Mouse (Mus musculus) gastrocnemius, adult 8-10 months (tissue): ENCODE measurements around the gene Akt1. TPM values are rescaled to one million over a fixed set of nuclear protein-coding genes. Genes with fewer than 3 reads are reported as not detected.

Experiments
- DNase-seq, 2 experiments: peaks; one replicate each; pipeline ENCODE4 v3.0.0; 2022; ENCODE audit warnings: low spot score in 2 of 2
- total RNA-seq, 4 experiments: library from RNA; stranded (reverse); gene quantifications; 2 replicates each; pipeline ENCODE4 v1.2.4; 2022

The Akt1 gene
- total RNA-seq, 4 experiments from 2014 or later = 41.6 to 42.5 (median 42.0) TPM

DNA sequence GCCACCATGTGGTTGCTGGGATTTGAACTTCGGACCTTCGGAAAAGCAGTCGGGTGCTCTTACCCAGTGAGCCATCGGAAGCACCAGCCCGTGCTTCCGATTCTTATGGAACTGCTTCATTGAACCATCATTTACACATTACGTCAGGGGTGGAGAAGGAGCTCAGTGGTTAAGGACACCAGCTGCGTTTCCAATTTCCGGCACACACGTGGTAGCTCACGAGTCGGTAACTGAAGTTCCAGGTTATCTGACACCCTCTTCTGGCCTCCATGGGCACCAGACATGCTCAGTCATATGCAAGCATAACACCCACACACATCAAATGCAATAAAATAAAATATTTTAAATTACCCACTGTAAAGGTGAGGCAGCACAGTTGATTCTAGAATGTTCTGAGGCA, 44.7 kb downstream of the Akt1 start:
- DNase-seq = peak; percentile 38 to 64

DNA sequence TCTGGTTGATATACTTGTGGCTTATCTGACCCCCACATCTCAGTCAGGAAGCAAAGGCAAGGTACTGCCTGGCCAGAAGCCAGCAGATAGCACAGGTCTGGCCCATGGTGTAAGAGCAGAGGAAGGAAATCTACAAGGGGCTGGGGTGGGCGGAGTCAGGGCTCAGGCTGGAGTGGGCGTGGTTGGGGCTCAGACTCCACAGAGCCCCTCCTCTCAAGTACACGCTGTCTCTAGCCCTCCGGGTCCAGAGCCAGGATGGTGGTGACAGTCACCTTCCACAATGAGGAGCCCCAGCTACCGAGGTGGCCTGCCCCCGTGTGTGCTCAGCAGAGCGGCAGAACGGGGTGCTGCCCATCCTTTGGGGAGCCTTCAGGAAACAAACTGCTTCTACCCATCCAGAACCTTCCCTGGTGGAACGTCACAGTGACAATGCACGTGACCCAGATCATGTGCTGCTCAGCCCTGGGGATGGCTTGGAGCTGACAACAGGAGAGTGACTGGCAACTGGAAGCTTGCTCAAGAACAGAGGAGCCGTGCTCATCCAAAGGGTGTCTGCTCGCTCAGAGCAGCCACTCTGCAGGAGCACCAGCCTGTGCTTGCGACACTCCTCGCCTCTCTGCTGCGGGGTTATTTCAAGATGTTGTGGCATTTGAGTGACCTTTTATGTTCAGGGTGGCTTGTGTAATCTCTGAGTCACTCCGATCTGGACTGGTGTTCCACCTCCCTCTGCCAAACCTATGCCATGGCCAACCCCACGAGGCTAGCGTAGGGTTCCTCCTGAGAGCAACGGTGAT, 45.6 kb downstream of the Akt1 start:
- DNase-seq = peak; percentile 77 to 85

DNA sequence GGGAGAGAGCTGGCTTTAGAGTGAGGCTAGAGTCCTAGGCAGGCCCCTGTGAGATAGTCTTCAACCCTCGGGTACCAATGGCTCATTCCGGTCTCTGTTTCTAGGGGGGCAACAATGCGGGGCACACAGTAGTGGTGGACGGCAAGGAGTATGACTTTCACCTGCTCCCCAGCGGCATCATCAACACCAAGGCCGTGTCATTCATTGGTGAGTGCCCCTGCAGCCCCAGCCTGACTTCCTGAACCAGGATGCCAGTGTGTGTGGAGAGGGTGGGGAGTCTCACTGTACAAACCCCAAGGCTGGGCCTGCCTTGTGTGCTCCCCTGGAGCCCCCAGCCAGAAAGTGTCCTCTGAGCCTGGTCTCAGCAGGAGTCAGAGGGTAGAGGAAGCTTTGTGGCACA, 46.5 kb downstream of the Akt1 start:
- no peak for DNase-seq

DNA sequence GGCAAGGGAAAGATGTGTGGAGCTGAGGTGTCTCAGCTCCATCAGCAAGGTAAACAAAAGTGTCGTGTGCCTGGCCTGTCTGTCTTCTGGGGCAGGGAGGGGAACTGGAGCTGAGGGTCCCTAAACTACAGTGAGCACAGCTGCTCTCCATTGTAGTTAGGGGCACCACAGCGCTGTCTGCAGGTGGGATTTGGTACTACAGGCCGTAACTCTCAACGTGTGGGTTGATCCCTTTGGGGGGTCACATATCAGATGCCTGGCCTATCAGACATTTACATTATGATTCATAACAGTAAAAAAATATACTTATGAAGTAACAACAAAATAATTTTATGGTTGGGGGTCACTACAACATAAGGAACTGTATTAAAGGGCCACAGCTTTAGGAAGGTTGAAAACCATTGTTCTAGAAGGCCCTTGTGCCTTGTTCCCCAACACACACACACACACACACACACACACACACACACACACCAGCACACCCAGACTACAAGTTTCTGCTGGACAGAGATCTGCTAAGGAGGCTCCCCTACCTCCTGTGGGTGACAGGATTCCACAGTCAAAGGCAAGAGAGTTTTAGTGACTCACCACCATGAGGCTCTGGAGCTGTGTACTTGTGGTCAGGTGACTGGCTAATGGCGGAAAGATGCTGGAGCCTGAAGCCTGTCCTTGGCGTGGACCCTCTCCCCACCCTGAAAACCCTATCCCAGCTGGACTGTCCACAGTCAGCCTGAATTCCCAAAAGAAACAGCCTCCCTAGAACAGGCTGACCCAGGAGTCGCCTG, 47.4 kb downstream of the Akt1 start:
- no peak for DNase-seq

GRCm38 (mm10) chr12:112626455-112626854, 48.2 kb downstream of the Akt1 start:
- no peak for DNase-seq

DNA sequence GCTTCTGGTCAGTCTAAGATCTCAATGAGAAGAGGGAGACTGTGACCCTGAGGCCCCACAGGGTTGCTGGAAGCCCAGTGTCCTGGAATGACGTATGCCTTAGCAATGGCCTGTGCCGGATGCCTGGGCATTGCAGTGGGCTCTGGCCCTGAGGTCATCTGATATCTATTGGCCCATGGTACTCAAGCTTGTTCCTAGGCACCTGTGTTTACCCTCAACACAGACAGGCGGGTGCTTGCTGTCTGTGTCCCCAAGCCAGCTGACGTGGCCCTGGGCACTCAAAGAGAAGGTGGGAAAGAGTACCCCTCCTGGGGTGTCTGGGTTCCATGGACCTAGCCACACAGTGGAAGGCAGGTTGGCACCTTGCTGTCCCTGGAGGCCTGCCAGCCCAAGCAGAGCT, 49.0 kb downstream of the Akt1 start:
- peak; percentile 58 to 72 for DNase-seq

- DNase-seq = no peak
Measured at GRCm38 (mm10) chr12:112623742-112624141, 50.9 kb downstream of the Akt1 start.

- no peak for DNase-seq
Measured at GRCm38 (mm10) chr12:112621900-112622299, 52.8 kb downstream of the Akt1 start.

GRCm38 (mm10) chr12:112620354-112621061, 54.2 kb downstream of the Akt1 start:
- DNase-seq = peak; percentile 59 to 66

GRCm38 (mm10) chr12:112619686-112620353, 54.9 kb downstream of the Akt1 start, which contains the start of gene Adssl1:
Gene Adssl1 (plus strand): TSS chr12:112620045.
- DNase-seq = peak; percentile 69 to 81

GRCm38 (mm10) chr12:112618981-112619685, 55.6 kb downstream of the Akt1 start:
- peak; percentile 81 to 82 for DNase-seq

GRCm38 (mm10) chr12:112617898-112618380, 56.7 kb downstream of the Akt1 start:
- peak; percentile 70 to 88 for DNase-seq

- no peak for DNase-seq
Measured at GRCm38 (mm10) chr12:112617184-112617583, 57.5 kb downstream of the Akt1 start.

DNA sequence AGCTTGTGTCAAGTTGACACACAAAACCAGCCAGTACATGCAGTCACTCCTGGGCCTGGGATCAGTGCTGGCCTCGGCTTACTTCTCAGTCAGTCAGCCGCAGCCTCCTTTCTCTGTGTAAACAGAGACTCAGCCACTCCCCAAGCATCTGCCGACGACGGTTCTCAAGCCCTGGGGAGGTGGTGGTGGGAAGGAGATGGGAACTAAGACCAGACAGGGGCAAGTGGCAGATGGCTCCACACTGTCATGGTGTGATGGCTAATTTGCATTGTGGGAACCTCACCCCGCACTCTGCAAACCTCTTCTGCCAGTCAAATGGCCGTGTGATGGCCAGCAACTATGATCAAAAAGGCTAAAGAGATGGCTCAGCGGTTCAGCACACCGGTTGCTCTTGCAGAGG, 58.0 kb downstream of the Akt1 start:
- no peak for DNase-seq

GRCm38 (mm10) chr12:112609031-112609430, 65.7 kb downstream of the Akt1 start:
- DNase-seq = no peak

DNA sequence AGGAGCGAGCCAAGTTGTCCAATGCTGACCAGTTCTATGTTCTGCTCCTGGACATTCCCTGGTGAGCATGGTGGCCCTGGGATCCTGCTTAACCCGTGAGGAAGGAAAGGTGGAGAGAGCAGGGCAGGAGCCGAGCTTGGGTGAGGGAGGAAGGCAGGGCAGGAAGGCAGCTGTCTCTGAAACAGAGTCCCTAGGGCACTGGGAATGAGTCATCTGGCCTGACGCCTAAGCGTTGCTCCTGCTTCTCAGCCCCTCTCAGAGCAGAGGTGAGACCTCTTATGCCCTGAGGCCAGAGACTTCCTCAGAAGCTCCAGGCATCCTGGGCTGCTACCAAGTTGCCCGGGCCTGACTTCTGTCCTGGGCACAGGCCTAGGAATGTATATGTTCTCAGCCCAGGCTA, 67.7 kb downstream of the Akt1 start:
- no peak for DNase-seq

DNA sequence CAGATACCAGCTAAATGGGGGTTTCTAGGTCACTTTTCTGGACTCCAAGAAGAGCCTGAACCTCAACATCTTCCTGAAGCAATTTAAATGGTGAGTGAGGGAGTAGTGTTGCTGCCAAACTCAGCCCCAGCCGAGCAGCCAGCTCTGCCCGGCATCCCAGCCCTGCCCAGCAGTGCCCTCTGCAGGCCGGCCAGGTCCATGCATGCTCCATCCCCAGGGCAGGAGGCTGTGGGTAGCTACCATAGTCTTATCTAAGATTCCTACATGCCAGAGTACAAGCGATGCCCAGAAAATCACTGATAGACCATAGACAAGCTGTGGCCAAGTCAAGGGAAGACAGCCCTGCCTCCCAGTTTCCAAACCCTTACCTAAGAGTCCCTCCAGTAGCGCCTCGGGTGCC, 68.9 kb downstream of the Akt1 start:
- peak; percentile 66 to 67 for DNase-seq

- peak in 1 of 2 experiments; percentile 50 for DNase-seq
Measured at GRCm38 (mm10) chr12:112604709-112605649, 69.7 kb downstream of the Akt1 start.

DNA sequence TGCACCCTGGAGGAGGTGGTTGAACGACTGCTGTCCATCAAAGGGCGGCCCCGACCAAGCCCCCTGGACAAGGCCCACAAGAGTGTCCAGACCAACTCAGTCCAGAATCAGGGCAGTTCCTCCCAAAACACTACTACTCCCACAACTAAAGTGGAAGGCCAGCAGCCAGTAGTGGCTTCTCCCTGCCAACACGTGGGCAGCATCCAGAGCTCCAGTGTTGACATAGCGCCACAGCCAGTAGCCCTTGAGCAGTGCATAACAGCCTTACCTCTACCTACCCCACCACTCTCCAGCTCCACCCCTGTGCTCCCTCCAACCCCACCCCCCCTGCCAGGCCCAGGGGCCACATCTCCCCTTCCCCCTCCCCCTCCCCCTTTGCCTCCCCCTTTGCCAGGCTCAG, 70.7 kb downstream of the Akt1 start:
- DNase-seq = no peak
